Mouse (Mus musculus) myocyte (in vitro differentiated cells): ENCODE measurements around the gene Tspyl2. TPM values are rescaled to one million over a fixed set of nuclear protein-coding genes. Genes with fewer than 3 reads are reported as not detected.

ENCODE experiments used
- polyA plus RNA-seq: library from polyadenylated mRNA; unstranded; fragments of >200 nt; fragmentation: generic; extraction: Trizol; gene quantifications from one replicate; pipeline ENCODE4 v1.2.1, GENCODE M21; 2012; ENCODE audit warnings: missing spikeins

The Tspyl2 gene
- polyA plus RNA-seq, 1 experiment, result 17.1 TPM

Other genes with a start within 250 kb of the Tspyl2 start
- 11.2 TPM for gene Iqsec2, start 198.2 kb downstream of the Tspyl2 start, polyA plus RNA-seq
- 36.6 TPM for gene Kdm5c, start 109.4 kb downstream of the Tspyl2 start, polyA plus RNA-seq
- gene Kantr, start 14.9 kb downstream of the Tspyl2 start, polyA plus RNA-seq, result 0.96 TPM
- 2.7 TPM for gene Gpr173, start 26.3 kb upstream of the Tspyl2 start, polyA plus RNA-seq
- gene Cldn34a, start 220.9 kb upstream of the Tspyl2 start, polyA plus RNA-seq, result not detected